Mouse (Mus musculus) layer of hippocampus, adult 8-10 months (tissue): ENCODE results near the gene Tapbp. TPM values are rescaled to one million over a fixed set of nuclear protein-coding genes. Genes with fewer than 3 reads are reported as not detected.

ENCODE experiments used
- DNase-seq, 2 experiments: peaks; one replicate each; pipeline ENCODE4 v3.0.0; 2022; ENCODE audit warnings: low spot score in 2 of 2
- microRNA-seq, 2 experiments: library from miRNA; unstranded; fragments of <30 nt; microRNA quantifications; one replicate each; pipeline ENCODE4 v1.2.0; 2022
- total RNA-seq, 4 experiments: library from RNA; stranded (reverse); gene quantifications; 2 replicates each; pipeline ENCODE4 v1.2.4; 2022

Gene Tapbp
- total RNA-seq, 4 experiments from 2014 or later = 39.9 to 87.4 (median 58.2) TPM

DNA sequence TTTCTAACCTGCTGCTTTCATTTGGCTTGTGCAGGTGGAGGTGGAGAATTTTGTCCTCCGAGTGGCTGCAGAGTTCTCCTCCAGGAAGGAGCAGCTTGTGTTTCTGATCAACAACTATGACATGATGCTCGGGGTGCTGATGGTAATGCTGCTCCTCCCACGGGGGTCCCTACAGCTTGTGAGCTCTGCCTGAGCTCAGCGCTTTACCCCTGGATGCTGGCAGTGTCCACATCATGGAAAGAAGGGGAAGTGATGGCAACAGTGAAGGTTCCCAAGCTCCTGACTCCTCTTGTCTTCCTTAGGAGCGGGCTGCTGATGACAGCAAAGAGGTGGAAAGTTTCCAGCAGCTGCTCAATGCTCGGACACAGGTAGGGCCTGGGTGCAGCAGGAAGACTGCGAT is 47.2 kb downstream of the Tapbp start:
- DNase-seq = no peak

DNA sequence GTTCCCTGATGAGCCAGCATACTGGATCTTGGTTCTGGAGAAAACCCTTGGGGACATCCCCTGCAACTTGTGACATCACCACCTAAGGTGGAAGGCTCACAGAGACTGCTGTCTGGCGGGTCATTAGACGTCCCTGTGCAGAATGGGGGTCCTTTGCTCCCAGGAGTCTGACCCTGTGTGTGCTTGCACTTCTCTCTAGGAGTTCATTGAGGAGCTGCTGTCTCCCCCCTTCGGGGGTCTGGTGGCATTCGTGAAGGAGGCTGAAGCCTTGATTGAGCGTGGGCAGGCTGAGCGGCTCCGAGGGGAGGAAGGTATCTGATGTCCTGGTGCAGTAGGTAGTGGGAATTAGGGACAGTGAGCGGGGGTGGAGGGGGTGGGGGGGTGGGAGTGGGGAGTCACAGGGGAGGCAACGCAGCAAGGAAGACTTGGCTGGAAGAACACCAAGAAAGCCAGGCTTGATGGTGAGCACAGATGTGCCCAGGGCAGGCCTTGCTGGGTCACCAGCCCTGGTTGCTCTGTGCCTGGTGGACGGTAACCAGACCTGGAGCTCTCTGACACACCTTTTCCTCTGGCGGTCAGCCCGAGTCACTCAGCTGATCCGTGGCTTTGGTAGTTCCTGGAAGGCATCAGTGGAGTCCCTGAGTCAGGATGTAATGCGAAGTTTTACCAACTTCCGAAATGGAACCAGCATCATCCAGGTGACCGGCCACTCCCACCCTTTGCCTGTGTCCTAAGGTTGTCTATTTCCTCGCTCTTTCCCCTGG is 49.6 kb downstream of the Tapbp start:
- no peak for DNase-seq

DNA sequence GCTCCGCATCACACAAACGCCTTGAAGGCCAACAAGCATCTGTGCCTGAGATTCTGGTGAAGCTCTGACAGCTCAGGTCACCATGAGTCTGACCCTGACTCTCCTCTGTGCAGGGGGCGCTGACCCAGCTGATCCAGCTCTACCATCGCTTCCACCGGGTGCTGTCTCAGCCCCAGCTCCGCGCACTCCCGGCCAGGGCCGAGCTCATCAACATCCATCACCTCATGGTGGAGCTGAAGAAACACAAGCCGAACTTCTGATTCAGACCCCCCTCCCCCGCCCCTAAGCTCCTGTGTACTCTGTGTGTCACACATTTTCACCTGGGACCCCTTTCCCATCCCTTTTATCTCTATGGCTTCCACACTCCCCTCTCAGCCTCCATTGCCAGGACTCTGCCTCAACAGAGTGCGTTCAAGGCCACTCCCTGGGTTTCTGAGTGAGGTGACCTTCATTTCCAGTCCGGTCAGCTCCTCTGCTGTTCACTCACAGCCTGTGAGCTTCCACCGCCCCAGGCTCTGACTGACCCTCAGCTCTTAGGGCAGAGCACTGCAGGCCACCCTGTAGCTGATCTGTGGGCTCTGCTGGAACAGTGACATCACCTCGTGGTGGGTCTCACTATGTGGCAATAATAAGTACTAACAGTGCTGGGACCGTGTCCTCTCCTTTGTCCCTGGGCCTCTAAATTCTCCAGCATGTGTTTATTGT is 50.3 kb downstream of the Tapbp start:
- DNase-seq = no peak

DNA sequence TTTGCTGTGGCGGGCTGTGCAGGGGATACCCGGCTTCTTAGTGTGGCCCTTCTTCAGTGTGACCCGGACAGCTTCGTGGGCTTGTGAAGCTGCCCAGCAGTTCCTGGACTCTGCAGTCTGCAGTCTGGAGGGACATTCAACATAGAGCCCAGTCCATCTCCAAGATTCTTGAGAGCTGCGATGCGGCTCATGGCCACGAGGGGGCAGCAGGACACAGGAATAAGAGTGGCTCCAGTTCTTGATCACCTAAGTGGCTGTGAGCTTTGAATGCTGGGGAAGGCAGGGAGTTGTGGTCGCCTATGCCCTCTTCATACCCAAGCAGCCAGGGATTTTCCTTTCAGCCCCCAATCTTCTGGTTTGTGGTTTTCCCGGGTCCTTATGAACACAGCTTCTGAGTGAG is 52.8 kb downstream of the Tapbp start:
- peak in 1 of 2 experiments; percentile 84 for DNase-seq

DNA sequence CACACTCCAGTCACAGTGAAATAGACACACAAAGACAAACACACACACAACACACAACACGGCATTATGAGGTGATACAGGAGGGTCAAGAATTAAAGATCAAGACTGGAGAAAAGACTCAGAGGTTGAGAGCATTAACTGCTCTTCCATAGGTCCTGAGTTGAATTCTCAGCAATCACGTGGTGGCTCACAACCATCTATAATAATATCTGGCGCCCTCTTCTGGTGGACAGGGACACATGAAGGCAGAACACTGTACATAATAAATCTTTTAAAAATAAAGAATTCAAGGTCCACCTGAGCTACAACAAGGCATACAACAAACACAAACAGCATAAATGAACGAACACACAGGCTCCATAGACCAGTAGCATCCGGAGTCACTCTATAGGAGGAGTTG is 53.2 kb downstream of the Tapbp start:
- no peak for DNase-seq

DNA sequence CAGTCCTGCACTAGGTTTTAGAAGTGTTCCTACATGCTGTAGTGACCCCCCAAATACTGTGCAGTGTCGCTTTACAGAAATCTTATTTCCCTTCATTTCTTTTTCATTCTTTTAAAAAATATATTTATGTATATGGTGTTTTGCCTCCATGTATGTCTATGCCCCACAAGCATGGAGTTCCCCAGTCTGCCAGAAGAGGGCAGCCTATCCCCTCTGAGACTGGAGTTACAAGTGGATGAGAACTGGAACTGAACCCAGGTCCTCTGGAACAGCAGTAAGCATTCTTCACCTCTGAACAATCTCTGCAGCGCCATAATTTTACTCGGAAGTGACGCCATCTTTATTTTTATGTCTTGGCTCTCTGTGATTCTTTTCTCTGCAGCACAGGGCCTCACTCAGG is 53.7 kb downstream of the Tapbp start:
- no peak for DNase-seq

DNA sequence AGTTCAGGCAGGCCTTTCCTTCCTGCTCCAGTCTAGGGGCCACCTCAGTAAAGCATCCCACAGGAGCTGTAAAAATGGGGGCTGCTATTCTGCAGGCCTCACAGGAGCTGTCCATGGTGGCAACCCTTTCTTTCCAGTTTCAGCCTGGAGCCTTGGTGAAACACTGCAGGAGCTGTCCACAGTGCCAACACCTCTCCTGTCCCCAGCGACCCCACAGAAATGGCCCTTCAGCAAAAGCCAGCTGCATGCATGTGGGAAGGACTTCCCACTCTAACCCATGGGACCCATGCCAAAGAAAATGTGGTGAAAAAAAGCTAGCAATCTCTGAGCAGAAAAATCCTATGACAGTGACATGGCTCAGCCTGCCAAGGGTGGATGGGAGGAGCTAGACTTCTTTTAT is 57.0 kb downstream of the Tapbp start:
- DNase-seq = no peak

DNA sequence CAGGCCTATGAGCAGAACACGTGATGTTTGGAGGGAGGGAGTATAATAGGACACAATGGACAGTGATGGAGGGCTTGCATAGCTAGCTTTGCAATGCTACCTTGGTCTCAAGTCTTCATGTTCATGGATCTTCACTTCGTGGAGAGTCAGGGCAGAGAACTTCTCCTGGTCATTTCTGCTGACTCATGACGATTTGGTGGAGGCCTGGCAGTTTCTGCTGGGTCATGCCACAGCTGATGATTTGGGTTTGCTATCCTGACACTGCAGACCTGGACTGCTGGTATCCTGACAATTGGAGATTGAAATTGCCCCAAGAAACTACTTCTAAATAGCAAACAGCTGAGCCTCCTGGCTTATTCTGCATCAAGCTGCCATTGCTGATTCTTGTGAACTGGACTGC is 57.9 kb downstream of the Tapbp start:
- DNase-seq = no peak

DNA sequence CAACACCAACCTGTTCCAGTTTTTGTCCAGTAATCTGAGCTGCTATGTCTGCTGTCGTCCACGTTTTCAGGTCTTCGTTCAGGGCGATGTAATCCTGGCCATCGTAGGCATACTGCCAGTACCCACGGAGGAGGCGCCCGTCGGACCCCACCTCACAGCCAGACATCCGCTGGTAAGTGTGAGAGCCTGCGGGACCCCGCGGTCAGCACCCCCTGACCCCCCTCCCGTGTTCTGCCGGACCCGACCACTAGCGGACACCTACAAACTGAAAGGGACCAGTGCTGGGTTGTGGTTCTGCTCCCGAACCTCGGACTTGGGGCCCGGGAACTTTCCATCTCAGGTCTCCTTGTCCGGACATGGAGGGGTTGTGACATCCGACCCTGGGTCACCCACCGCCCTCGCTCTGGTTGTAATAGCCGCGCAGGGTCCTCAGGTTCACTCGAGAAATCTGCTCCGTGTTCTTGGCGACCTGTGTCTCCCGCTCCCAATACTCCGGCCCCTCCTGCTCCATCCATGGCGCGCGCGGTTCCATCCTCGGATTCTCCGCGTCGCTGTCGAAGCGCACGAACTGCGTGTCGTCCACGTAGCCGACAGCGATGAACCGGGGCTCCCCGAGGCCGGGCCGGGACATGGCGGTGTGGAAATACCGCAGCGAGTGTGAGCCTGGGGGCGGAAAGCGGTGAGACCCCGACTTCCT is 62.3 kb downstream of the Tapbp start:
- no peak for DNase-seq

DNA sequence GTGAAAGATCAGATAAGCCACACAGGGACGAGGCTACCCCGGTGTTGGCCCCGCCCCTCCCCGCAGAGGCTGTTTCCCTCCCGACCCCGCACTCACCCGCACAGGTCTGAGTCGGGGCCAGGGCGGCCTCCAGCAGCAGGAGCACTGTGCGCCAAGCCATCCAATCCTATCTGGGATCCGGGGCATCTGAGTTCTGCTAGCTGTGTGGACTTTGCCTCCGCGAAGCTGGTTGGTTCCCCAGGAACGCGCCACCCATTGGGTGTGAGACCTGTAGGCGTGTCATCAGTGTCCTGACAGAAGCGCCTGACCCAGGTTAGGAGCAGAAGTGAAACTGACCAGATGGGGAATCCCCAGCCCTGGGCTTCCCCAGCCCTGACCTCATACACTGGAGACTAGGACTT is 62.9 kb downstream of the Tapbp start:
- peak in 1 of 2 experiments; percentile 29 for DNase-seq

Small RNA genes within 50 kb of the gene (microRNA-seq; reads per million reads assigned to microRNA genes)
- gene Gm27740 = 0 reads per million in 2 experiments

Other genes starting within 250 kb of the Tapbp start
- 100 to 1,000 TPM; 131 to 157 (median 141) TPM for gene Hnrnpm, start 229.0 kb upstream of the Tapbp start, total RNA-seq
- 10 to 100 TPM; 73.7 to 87.2 (median 80.7) TPM for gene March2, start 197.2 kb upstream of the Tapbp start, total RNA-seq
- 100 to 1,000 TPM; 272 to 320 (median 292) TPM for gene Rab11b, start 155.4 kb upstream of the Tapbp start, total RNA-seq
- 1 to 10 TPM; 1.7 to 3.0 (median 2.2) TPM for gene Angptl4, start 134.1 kb upstream of the Tapbp start, total RNA-seq
- gene Kank3, start 105.4 kb upstream of the Tapbp start, total RNA-seq = 10 to 100 TPM; 26.9 to 41.2 (median 31.4) TPM
- gene Rps28, start 91.3 kb upstream of the Tapbp start, total RNA-seq = 100 to 1,000 TPM; 686 to 890 (median 782) TPM
- 100 to 1,000 TPM; 196 to 215 (median 203) TPM for gene Ndufa7, start 91.3 kb upstream of the Tapbp start, total RNA-seq
- 10 to 100 TPM; 22.8 to 26.0 (median 25.1) TPM for gene Cd320, start 72.8 kb upstream of the Tapbp start, total RNA-seq
- gene Gm7029, start 42.1 kb upstream of the Tapbp start, total RNA-seq = not detected
- gene Kifc1, start 25.2 kb upstream of the Tapbp start, total RNA-seq = 1 to 10 TPM; 1.9 to 2.6 (median 2.5) TPM
- 1 to 10 TPM in 2 of 4 experiments, not detected in 2; 1.4 to 1.8 TPM for gene Platr17, start 10.8 kb upstream of the Tapbp start, total RNA-seq
- gene Daxx, start 6.5 kb upstream of the Tapbp start, total RNA-seq = 10 to 100 TPM; 24.2 to 27.1 (median 26.1) TPM
- 10 to 100 TPM; 28.8 to 36.0 (median 32.5) TPM for gene Zbtb22, start within 50 bp of the Tapbp start, total RNA-seq
- 10 to 100 TPM; 64.3 to 90.9 (median 81.8) TPM for gene Rgl2, start 13.6 kb downstream of the Tapbp start, total RNA-seq
- gene Pfdn6, start 24.4 kb downstream of the Tapbp start, total RNA-seq = 10 to 100 TPM; 68.7 to 93.1 (median 76.1) TPM
- gene Wdr46, start 24.8 kb downstream of the Tapbp start, total RNA-seq = 10 to 100 TPM; 13.2 to 17.4 (median 14.9) TPM
- gene B3galt4, start 35.6 kb downstream of the Tapbp start, total RNA-seq = 1 to 10 TPM; 4.7 to 7.4 (median 6.9) TPM
- gene Vps52, start 39.9 kb downstream of the Tapbp start, total RNA-seq = 10 to 100 TPM; 81.4 to 91.3 (median 81.9) TPM
- gene Rps18, start 40.1 kb downstream of the Tapbp start, total RNA-seq = 100 to 1,000 TPM; 273 to 401 (median 339) TPM
- gene H2-K1, start 84.4 kb downstream of the Tapbp start, total RNA-seq = 100 to 1,000 TPM in 1 of 4 experiments, 10 to 100 TPM in 3; 29.6 to 138 (median 63.9) TPM
- 10 to 100 TPM; 34.8 to 44.1 (median 42.7) TPM for gene Ring1, start 108.8 kb downstream of the Tapbp start, total RNA-seq
- 10 to 100 TPM; 57.9 to 62.2 (median 58.3) TPM for gene H2-Ke6, start 112.2 kb downstream of the Tapbp start, total RNA-seq
- 100 to 1,000 TPM in 1 of 4 experiments, 10 to 100 TPM in 3; 77.1 to 106 (median 92.6) TPM for gene Slc39a7, start 115.8 kb downstream of the Tapbp start, total RNA-seq
- 10 to 100 TPM; 70.8 to 85.4 (median 78.0) TPM for gene Rxrb, start 115.9 kb downstream of the Tapbp start, total RNA-seq
- gene Col11a2, start 123.5 kb downstream of the Tapbp start, total RNA-seq = 10 to 100 TPM; 22.6 to 30.2 (median 27.5) TPM
- 1 to 10 TPM in 2 of 4 experiments, not detected in 2; 2.6 to 3.6 TPM for gene H2-Oa, start 176.4 kb downstream of the Tapbp start, total RNA-seq
- 10 to 100 TPM; 31.5 to 37.7 (median 34.2) TPM for gene H2-DMa, start 203.6 kb downstream of the Tapbp start, total RNA-seq
- gene Brd2, start 206.7 kb downstream of the Tapbp start, total RNA-seq = 100 to 1,000 TPM; 190 to 204 (median 197) TPM
- gene H2-DMb2, start 227.4 kb downstream of the Tapbp start, total RNA-seq = 1 to 10 TPM in 2 of 4 experiments, under 1 TPM in 2; 0.51 to 3.5 (median 2.1) TPM
- gene H2-DMb1, start 237.2 kb downstream of the Tapbp start, total RNA-seq = 1 to 10 TPM; 3.4 to 9.7 (median 6.0) TPM